Mouse (Mus musculus): ENCODE measurements around the gene Sept4.
A peak's percentile ranks its signal among the peaks of the same experiment; 100 is the strongest.

The Sept4 gene

DNA sequence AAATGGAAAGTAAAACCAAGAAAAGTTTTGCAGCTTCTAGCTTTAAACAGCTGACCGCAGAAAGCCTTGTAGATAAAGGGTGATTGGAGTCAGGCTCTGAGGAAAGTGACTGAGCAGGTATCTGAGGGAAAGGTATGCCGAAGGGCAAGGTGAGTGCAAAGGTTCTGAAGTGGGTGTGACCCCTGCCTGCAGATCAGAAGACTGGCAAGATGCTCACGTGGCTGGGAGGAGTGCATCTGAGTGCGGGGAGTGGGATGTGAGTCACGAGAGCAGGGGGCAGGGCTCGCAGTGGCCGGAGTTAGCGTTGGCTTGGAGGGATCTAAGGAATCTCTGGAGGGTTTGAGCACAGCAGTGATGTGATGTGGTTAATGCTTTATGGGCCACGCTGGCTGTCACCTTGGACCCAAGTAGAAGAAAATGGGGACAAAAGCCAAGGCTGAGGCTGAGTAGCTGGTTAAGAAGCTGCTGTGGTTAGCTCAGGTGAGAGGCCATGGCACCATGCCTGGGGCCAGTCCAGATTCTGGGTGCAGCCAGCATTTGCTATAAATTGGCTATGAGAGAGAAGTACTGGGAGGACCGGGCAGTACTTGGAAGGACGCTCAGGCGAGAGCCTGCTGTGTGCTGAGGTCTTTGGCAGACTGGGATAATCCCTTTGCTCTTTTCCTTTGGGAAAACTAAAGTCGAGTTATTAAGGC lies 30.8 kb downstream of the Sept4 start:
- no peak for DNase-seq (ENCODE audit: low read depth, low spot score)

GRCm38 (mm10) chr11:87600322-87600853 lies 31.7 kb downstream of the Sept4 start:
- DNase-seq (ENCODE audit: low read depth, low spot score), result no peak

- DNase-seq (ENCODE audit: low read depth, low spot score), result no peak
Measured at GRCm38 (mm10) chr11:87602234-87602633, 33.5 kb downstream of the Sept4 start.

GRCm38 (mm10) chr11:87603571-87603970 lies 34.9 kb downstream of the Sept4 start:
- no peak for DNase-seq (ENCODE audit: low read depth, low spot score)

GRCm38 (mm10) chr11:87609264-87609663 lies 40.6 kb downstream of the Sept4 start:
- DNase-seq (ENCODE audit: low read depth, low spot score), result no peak

- no peak for DNase-seq (ENCODE audit: low read depth, low spot score)
Measured at GRCm38 (mm10) chr11:87611547-87611946, 42.8 kb downstream of the Sept4 start.

DNA sequence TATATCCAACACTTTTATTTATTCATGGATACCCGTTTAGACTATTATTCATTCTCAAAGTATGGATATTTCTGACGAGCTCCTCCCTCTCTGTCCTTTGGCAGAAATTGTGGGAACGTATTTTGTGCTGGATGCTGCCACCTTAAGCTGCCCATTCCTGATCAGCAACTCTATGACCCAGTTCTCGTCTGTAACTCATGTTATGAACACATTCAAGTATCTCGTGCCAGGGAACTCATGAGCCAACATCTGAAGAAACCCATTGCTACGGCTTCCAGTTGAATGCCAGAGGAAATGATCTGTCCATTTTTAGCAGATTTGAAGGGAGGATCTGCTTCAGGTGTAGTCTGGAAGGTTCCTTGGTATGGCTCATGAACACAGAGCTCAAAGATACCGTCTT lies 45.3 kb downstream of the Sept4 start:
- no peak for DNase-seq (ENCODE audit: low read depth, low spot score)

- DNase-seq (ENCODE audit: low read depth, low spot score), result no peak
Measured at GRCm38 (mm10) chr11:87615551-87615950, 46.8 kb downstream of the Sept4 start.

DNA sequence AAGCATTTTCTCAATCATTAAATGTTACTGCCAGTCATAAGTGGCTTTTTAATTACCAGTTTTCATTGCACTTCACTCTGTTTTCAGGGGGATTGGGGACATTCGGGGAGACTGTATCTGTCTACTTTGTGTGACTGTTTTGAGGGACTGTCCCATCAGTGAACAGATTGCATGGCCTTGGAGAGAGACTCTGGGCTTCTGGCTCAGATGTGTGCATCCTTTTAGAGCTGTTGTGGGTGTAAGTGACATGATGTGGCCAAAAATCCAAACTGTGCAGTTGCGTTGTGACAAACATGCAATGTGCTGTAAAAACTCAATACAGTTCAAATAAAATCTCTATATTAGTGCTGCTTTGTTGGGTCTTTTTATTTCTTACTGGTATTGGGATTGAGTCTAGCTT lies 47.2 kb downstream of the Sept4 start:
- DNase-seq (ENCODE audit: low read depth, low spot score), result peak; percentile 35

- no peak for DNase-seq (ENCODE audit: low read depth, low spot score)
Measured at GRCm38 (mm10) chr11:87616790-87617474, 48.2 kb downstream of the Sept4 start, which contains the start of gene Hsf5. Hsf5 (plus strand) TSS chr11:87617164.

GRCm38 (mm10) chr11:87617606-87618005 lies 48.9 kb downstream of the Sept4 start:
- no peak for DNase-seq (ENCODE audit: low read depth, low spot score)

DNA sequence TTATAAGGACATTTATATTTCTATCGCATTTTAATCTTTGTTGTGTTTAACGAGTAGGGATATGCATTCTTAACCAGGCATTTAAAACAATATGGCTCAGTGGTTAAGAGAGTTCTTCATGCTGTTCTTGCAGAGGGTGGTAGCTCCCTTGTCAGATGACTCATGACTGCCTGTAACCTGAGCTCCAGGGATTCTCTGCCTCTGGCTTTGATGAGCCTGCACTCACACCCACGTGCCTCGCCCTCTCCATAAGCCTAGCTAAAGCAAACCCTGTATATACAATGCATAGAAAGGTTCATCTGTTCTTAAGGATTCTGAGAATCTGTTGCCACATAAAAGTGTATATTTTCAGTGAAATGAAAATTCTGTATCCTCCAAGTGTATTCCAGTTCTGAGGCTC lies 54.5 kb downstream of the Sept4 start:
- peak; percentile 71 for DNase-seq (ENCODE audit: low read depth, low spot score)

GRCm38 (mm10) chr11:87629859-87630258 lies 61.2 kb downstream of the Sept4 start:
- peak; percentile 56 for DNase-seq (ENCODE audit: low read depth, low spot score)

- DNase-seq (ENCODE audit: low read depth, low spot score), result no peak
Measured at GRCm38 (mm10) chr11:87638793-87639192, 70.1 kb downstream of the Sept4 start.

GRCm38 (mm10) chr11:87639206-87639605 lies 70.5 kb downstream of the Sept4 start:
- peak; percentile 64 for DNase-seq (ENCODE audit: low read depth, low spot score)
